Mouse (Mus musculus) large intestine, adult 2 months (tissue): ENCODE results near the gene Traf3ip1. TPM values are rescaled to one million over a fixed set of nuclear protein-coding genes. Genes with fewer than 3 reads are reported as not detected.
"Not testable (repeated sequence)": the region's sequence is repeated elsewhere in the genome, so short reads cannot be mapped to it uniquely, and the experiment has no call there.

Experiments
- DNase-seq: peaks from one replicate; pipeline ENCODE4 v3.0.0-alpha.2; 2012; ENCODE audit warnings: low read depth, low spot score
- WGBS: fragments of 180-500 bp; shearing (Covaris S2); methylation state at CpG from one replicate; pipeline ENCODE4 v1.1.7; 2018; 5-methylcytosine and 5-hydroxymethylcytosine counted together
- polyA plus RNA-seq: library from polyadenylated mRNA; depleted of rRNA; stranded (reverse); fragments of >200 nt; gene quantifications from 2 replicates; pipeline ENCODE4 v1.2.3, GENCODE M21; 2012

The Traf3ip1 gene
- polyA plus RNA-seq, 1 experiment = 4.5 TPM

DNA sequence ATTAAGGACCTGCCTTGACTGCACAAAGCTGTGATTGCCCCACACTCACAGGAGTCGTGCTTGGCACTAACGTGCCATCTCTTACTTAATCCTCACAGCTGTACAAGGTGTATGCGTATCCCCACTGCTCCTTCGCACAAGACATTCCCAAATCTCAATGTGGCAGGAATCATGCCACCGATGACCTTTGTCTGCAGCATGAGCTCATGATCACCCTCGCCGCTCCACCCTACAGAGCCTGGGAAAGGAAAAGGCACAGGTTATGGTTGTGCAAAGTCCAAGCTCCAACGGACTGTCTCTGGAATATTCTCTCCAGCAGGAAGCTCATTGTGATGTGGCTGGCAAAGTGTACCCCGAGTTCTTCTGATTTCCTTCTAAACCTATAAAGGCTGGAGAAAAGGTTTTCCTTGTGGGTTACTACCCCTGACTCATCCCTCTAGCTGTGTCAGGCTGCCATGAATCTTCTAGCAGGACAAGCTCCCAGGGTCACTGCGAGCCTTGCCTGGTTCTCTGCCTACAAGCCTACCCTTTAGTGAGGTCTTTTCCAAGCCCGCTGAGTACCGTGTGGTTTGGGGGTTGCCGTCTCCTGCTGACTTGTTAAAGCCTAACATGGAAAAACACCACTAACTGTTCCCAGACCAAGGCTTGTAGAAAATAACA, 31.0 kb upstream of the Traf3ip1 start:
- 31% methylated on average over 13 of the region's 13 CpGs for WGBS
- no peak for DNase-seq

DNA sequence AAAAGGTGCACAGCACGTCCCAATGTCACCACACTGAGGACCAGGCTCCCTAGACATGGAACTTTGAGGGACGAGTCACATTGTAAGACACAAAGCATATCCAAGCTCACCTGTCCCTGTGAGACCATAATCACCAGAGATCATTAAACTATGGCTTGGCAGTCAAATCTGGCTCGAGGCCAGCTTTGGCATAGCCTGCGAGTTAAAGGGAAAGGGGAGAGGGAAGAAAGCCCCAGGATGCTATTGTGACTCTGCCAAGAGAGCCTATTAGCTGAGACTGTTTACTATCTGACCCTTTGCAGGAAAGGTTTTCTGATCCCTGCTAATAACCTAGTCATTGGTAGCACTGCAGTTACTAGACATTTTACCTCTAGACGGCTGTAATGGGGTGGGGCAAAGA, 30.0 kb upstream of the Traf3ip1 start:
- 15% methylated on average over 5 of the region's 5 CpGs for WGBS
- DNase-seq = no peak

DNA sequence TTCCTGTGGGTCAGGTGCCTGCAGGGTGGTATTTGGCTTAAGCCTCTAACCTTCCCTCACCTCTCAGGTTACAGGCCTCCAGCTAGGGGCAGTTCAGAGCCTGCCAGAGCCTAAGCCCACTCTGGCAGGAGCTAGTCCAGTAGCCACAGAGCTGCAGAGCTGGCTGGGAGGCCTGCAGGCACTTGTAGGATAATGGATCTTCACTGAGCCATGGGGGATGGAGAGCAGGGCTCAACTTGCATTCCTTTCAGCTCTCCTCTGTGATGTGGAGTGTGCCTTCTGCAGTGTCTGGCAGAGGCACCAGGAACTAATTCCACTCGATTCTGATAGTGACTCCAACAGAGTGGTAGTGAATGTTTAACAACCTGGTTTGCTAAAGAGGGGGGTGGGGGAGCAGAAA, 29.2 kb upstream of the Traf3ip1 start:
- WGBS = 3% methylated on average over 1 of the region's 1 CpGs
- DNase-seq = no peak

DNA sequence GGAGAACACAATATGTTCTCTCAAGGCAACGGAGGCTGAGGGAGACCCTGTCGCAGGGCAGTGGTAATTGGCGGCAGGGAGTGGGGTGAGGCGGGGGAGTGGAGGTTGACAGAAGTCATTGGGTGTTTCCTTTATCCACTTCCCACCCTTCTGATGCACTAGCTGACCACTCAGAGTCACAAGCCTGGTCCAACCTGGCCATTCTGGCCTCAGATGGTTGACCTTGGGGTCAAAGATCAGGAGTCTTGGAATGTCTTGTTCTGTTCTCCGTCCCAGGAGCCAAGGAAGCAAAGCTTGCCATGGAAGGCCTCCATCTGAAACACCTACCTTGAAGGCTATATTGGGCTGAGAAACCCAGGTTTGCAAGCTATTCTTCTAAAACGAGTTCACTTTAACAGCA, 28.3 kb upstream of the Traf3ip1 start:
- WGBS = 92% methylated on average over 6 of the region's 6 CpGs
- no peak for DNase-seq

DNA sequence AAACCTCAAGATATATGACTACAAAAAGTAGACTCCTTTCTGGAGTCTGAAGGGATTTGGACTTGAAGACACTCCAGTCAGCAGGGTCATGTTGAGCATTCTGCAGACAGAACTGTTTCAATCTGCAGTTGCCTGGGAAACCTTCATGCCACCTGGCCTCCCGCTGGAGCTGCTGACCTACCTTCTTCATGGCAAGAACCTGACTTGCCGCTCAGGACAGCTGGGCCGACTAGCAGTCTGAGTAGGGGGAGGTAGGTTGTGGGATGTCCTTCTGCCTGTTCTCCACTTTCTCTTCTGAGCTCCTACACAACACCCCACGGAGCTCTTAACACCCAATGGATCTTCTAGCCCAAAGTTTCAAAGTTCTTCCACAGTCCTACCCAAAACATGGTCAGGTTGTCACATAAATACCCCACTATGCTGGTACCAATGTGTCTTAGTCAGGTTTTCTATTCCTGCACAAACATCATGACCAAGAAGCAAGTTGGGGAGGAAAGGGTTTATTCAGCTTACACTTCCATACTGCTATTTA, 24.5 kb upstream of the Traf3ip1 start:
- 84% methylated on average over 4 of the region's 4 CpGs for WGBS
- DNase-seq = no peak

DNA sequence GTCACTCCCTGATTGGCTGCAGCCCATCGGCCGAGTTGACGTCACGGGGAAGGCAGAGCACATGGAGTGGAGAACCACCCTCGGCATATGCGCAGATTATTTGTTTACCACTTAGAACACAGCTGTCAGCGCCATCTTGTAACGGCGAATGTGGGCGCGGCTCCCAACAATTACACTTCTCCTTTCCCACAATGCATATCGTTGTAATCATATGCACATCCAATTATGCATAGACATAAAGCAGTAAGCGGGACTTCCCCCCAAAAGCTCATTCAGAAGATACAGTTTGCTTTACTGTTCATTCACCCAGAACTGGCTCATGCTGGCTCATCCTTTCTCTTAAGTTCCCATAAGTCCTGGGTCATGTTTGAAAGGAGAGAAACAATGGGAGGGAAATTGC, 16.3 kb upstream of the Traf3ip1 start:
- 96% methylated on average over 13 of the region's 13 CpGs for WGBS
- not testable (repeated sequence) for DNase-seq

DNA sequence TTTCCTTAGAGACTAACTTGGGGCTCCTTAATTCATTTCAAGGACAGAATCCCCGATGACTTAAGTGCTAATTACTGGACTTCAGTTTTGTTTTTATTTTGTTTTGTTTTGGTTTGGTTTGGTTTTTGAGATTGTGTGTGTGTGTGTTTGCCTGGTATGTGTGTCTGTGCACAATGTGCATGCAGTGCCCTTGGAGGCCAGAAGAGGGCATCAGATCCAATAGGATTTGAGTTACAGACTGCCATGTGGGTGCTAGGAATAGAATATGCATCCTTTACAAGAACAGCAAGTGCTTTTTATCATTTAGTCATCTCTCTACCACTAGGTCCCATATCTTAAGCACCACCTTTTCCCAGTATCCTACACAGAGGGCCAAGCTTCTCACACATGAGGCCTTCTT, 15.5 kb upstream of the Traf3ip1 start:
- DNase-seq = no peak
- 84% methylated on average over 1 of the region's 1 CpGs for WGBS

DNA sequence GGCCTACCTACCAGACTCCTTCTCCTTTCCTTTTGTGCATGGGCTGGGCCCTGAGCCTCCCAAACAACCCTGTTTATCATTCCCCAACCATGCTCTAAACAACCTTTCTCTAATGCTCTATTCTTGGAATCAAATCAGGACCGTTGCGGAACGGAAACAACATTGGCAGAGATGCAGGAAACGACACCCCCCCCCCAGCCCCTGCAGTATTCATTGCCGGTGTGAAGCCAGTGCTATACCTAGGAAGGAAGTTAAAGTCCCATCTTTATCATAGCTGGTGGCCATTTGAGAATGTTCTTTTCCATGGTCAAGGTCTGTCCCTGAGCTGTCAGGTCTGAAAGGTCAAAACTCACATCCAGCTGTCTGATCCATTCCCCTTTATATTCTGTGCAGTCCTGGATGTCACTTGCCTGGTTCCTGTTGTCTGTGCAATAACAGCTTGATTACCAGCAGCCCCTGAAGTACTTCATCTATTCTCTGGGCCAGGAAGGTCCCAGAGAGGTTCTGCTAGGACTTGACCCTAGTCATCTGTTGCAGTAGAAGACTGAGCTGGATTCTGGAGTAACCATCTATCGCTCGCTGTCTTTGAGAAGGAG, 11.7 kb upstream of the Traf3ip1 start:
- no peak for DNase-seq
- WGBS = 71% methylated on average over 7 of the region's 7 CpGs

DNA sequence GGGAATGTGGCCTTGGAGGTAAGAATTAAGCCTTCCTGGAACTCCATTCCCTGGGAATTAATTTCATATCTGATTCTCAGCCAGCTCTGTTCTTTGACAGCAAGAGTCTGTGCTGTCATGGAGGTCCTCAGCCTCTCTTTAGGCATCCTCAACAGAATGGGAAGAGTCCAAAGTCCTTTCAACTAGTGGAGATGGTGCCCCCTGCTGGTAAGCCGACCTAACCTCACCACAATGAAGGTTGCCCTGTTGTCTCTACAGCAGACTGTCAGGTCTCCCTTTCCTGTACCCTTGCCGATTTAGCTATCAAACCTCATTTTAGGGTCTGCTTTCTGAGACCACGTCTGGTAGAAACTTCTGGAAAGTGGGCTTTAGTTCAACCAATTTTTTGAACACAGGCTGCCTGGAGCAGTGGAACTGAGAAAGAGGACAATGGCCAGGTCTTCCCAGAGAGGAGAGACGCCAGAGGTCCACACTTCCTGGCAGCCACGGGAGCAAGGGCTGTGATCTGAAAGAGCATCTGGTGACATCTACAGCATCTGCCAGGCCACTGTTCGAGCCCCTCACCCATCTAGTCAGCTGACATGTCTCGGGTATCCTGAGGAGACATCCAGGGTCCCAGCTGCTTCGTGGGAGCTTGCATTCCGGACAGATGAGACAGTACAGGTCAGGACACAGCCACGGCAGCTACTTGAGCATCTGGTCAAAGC, 11.0 kb upstream of the Traf3ip1 start:
- no peak for DNase-seq
- whole genome bisulfite sequencing = 43% methylated on average over 10 of the region's 10 CpGs

DNA sequence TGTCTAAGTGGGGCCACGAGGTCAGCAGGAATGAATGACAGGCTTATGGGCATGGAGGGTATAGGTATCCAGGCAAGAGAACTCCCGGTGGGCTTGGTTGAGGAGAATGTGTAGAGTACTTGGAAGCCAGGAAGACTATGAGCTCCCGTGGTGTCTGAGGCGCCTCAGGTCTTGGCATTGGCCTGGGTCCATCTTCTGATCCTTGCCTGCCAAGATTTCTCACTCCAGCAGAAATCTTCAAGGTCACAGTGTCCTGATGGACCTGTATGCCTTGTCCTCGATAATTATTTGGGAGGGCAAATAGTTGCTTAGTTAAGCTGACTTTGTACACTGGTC, 10.5 kb upstream of the Traf3ip1 start:
- no peak for DNase-seq
- WGBS = 52% methylated on average over 5 of the region's 5 CpGs

DNA sequence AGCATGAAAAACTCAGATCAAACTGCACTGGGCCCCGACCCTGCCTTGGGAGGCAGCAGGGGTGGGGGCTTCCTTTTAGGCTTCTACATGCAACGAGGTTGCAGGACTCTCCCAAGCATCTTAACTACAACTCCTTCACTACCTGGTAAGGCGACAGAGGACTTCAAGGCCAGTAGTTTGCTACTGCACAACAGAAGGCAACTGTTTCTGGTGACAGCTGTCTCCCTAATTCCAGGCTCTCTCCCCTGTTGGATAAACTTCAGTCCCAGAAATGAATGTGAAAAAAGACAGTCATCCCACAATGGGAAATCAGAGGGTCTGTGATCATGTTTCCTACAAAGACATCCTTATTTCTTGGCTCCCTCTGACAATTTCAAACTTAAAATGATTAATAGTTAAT, 9.0 kb upstream of the Traf3ip1 start:
- 80% methylated on average over 3 of the region's 3 CpGs for WGBS
- no peak for DNase-seq

DNA sequence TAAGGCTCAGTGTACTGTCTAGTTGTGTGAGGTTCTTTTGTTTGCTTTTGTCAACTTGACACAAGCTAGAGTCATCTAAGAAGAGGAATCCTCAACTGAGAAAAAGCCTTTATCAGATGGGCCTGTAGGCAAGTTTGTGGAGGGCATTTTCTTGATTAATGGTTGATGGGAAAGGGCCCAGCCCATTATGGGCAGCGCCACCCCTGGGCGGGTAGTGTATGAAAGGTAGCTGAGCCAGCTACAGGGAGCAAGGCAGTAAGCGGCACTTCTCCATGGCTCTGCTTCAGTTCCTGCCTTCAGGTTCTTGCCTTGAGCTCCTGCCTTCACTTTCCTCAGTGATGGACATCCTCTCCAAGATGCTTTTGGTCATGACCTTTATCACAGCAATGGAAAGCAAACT, 8.3 kb upstream of the Traf3ip1 start:
- 90% methylated on average over 3 of the region's 3 CpGs for WGBS
- no peak for DNase-seq

DNA sequence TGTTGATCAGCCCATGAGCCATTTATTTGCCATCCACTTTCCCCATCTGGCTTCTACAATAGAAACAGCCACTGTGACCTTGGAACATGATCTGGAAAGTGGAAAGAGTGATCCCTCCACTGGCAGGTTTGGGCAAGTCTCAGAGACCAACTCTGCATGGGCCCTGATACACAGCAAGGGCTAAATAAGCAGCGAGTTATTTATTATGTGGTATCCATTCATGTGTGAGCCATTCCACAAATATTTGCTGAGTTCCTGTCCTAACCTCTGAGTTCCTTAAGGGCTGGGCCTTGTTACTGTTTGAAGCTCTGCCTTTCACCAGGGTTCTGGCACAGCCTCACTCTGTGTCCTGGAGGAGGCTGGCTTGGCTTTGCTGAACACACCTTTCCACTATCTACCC, 4.1 kb upstream of the Traf3ip1 start:
- WGBS = 31% methylated on average over 1 of the region's 1 CpGs
- DNase-seq = no peak

DNA sequence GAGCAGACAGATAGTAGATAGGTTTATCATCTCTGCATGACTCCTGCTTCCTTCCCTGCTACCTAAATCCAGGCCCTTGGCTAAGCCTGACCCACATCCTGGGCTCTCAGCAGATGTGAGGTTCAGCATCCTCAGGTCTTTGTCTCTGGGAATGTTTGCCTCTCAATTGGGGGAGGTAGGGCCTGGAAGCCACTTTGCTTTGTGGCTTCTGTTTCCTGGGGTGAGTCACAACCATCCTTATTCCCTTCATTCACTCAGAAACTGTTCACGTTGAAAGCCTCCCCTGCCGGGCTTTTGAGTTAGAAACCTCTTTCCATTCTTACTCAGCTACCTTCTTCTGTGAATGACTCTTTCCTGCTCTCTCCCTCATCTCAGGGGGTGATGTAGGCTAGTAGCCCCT, 1.7 kb upstream of the Traf3ip1 start:
- WGBS = 57% methylated on average over 2 of the region's 2 CpGs
- DNase-seq = no peak

DNA sequence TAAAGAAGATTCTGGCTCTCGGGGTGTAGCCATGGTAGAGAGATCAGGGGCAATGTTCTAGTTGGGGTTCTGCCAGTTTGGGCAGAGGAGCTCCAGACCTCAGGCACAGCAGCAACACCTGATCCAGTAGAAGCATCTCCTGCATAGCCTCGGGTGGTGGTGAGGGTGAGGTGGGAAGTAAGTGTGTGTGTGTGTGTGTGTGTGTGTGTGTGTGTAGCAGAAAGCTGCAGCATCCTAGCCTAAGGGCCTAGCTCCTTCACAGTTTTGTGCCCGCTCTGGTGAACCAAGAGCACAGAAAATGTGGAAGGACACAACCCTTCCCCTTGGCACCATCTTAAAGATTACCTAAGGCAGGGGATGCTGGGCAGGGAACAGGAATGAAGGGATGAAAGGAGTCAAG, 509 bp upstream of the Traf3ip1 start:
- 43% methylated on average over 3 of the region's 3 CpGs for WGBS
- no peak for DNase-seq

DNA sequence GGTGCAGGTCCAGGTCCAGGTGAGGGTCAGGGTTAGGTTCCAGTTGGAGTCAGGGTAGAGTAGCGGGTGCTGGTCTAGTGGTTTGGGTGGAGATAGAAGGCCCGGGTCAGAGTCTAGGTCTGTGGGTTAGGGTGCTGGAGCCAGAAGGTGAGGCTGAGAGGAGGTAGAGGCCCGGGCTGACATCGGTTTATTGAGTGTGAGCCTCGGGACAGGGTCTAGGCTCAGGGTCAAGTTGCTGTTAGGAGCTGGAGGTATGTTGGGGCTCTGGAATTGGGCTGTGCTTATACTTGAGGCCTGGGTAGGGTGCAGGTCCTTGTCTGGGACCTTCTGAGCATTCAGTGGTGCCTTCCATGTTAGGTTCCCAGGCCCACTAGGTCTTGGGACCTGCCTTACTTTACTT, 874 bp downstream of the Traf3ip1 start:
- WGBS = 37% methylated on average over 5 of the region's 5 CpGs
- DNase-seq = no peak

DNA sequence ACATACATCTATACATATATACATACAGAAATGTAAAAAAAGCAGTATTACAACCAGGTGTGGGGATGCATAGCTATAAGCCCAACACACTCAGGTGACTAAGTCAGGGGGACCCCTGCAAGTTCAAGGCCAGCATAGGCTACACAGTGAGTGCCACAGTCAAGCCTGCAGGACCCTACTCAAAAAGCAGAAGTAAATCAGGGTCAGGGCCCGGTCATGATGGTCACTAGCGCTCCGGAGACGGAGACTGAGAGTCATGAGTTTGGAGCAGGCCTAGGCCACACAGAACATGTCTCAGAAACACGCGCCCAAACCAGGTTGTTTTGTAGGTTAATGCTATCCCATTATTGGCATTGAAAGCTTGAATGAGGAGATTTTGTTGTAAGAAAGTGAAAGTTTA, 4.1 kb downstream of the Traf3ip1 start:
- 95% methylated on average over 6 of the region's 6 CpGs for WGBS

DNA sequence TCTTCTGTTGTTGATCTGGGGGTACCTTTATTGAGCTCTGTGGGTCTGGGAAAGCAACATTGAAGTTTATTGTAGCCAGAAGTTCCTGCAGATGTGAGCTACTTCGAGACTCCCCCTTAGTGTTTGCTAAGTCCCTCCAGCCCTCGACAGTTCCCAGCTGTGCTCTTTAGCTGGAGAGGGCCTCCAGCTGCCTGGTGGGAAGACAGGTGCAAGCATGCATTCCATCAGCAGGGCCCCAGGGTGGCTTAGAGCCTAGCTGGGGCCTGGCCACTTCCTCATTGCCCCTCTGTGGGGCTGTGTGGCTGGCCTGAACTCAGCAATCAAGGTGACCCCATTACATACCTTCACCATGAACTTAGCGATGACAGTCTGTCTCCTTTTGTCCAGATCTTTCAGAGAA, 10.2 kb downstream of the Traf3ip1 start:
- 27% methylated on average over 3 of the region's 3 CpGs for WGBS
- no peak for DNase-seq

More for the DNA sequence above, 4.1 kb downstream of the Traf3ip1 start:
- no peak for DNase-seq

DNA sequence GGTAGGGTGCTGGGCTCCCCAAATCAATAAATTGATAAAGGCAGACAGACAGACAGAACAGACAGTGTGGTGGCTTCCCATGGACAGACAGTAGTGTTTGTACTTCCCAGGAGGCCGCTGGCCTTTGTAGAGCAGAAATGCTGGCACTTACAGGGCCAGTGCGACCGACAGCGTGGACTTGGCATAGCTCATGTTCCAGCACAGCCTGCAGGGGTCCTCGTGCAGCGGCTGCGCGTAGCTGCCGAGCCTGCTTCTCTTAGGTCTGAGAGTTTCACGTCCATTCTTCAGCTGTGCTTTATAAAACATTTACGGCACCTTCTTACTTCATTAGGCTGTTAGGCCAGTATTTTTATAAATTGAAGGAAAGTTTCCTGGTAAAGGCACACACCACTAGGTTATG, 20.5 kb downstream of the Traf3ip1 start:
- 91% methylated on average over 11 of the region's 11 CpGs for WGBS
- no peak for DNase-seq

DNA sequence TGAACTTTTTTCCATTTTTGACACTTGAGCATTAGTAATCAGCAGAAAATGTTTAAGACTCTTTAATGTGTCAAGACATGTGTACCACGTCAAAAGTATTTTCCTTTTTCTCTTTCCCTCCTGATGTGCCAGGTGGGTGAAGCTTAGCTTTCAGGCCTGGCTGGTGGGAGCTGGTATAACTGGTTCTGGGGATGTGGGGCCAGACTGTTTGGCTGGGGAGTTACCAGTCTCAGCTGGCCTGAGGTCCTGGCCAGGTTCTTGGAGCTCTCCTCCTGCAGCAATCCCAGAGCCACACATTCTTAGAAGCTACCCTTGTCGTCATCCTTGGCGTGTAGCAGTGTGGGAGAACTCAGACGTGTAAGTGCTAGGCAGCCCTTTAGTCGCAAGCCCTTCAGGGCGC, 21.2 kb downstream of the Traf3ip1 start:
- WGBS = 88% methylated on average over 6 of the region's 6 CpGs
- DNase-seq = no peak

DNA sequence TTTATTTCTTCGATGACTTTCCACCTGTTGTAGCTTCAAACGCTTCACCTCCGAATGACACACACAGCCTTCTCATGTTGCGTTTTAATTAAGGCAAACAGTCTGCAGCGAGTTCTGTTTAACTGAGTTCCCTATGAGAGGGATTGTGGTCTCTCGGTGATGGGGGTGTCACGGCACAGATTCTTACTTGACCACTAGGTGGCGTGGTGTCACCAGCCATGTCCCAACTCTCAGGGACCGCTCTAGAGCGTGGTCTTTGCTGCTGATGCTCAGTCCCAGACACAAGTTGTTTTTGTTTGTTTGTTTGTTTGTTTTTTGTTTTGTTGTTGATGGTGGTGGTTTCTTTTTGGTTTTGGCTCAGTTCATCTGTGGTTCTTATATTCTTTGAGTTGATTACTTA, 29.3 kb downstream of the Traf3ip1 start:
- WGBS = 20% methylated on average over 10 of the region's 10 CpGs
- DNase-seq = no peak
